Mouse (Mus musculus) liver, embryonic 15.5 days (tissue): ENCODE data around the gene Gpc4. TPM values are rescaled to one million over a fixed set of nuclear protein-coding genes. Genes with fewer than 3 reads are reported as not detected.
A peak's percentile ranks its signal among the peaks of the same experiment; 100 is the strongest.

ENCODE experiments used
- ATAC-seq: fragments of 200-750 bp; cut with Nextera tagmentation; 2 replicates; pipeline ENCODE4 v1.8.0; 2017; ENCODE audit warnings: moderate number of reproducible peaks, mild to moderate bottlenecking, moderate library complexity; ENCODE audit not compliant: insufficient read depth
- H3K27ac ChIP-seq: fragments of 300-500 bp; sonication (generic); replicated peaks from 2 replicates; pipeline ENCODE4 v1.5.1; 2015; ENCODE audit warnings: mild to moderate bottlenecking, inconsistent platforms
- H3K27me3 ChIP-seq: fragments of 300-500 bp; sonication (generic); 2 replicates; pipeline ENCODE4 v1.6.1; 2015; ENCODE audit warnings: mild to moderate bottlenecking, inconsistent platforms
- H3K36me3 ChIP-seq: fragments of 300-500 bp; sonication (generic); replicated peaks from 2 replicates; pipeline ENCODE4 v1.6.1; 2015; ENCODE audit warnings: moderate library complexity, mild to moderate bottlenecking, inconsistent platforms
- H3K4me1 ChIP-seq: fragments of 300-500 bp; sonication (generic); replicated peaks from 2 replicates; pipeline ENCODE4 v1.6.1; 2015; ENCODE audit warnings: inconsistent platforms
- H3K4me2 ChIP-seq: fragments of 300-500 bp; sonication (generic); 2 replicates; pipeline ENCODE4 v1.6.1; 2015; ENCODE audit warnings: moderate library complexity, mild to moderate bottlenecking, inconsistent platforms
- H3K4me3 ChIP-seq: fragments of 300-500 bp; sonication (generic); replicated peaks from 2 replicates; pipeline ENCODE4 v1.5.1; 2015; ENCODE audit warnings: mild to moderate bottlenecking, inconsistent platforms
- H3K9ac ChIP-seq: fragments of 300-500 bp; sonication (generic); 2 replicates; pipeline ENCODE4 v1.6.1; 2015; ENCODE audit warnings: moderate library complexity, mild to moderate bottlenecking, inconsistent platforms
- H3K9me3 ChIP-seq: fragments of 300-500 bp; sonication (generic); replicated peaks from 2 replicates; pipeline ENCODE4 v1.6.1; 2016; ENCODE audit warnings: inconsistent platforms
- WGBS: fragments of 180-500 bp; shearing (Covaris S2); methylation state at CpG from one replicate; pipeline ENCODE4 v1.1.7; 2015; ENCODE audit warnings: mixed read lengths; ENCODE audit not compliant: insufficient replicate concordance; 5-methylcytosine and 5-hydroxymethylcytosine counted together
- polyA plus RNA-seq: library from polyadenylated mRNA; unstranded; fragments of >200 nt; fragmentation: Nextera tagmentation; extraction: Ambion mirVana; gene quantifications from 2 replicates; pipeline ENCODE4 v1.2.1, GENCODE M21; 2015

Gene Gpc4
- polyA plus RNA-seq, 1 experiment from 2014 or later, result 4.9 TPM

GRCm38 (mm10) chrX:52101940-52102339 lies 63.1 kb downstream of the Gpc4 start:
- H3K9me3 ChIP-seq, result no peaks in the 10 kb centered on the region
- no peaks in the 10 kb centered on the region for H3K27me3 ChIP-seq
- peak overlapping the region; percentile 79 for H3K27ac ChIP-seq
- 27% methylated on average over 1 of the region's 1 CpGs for WGBS
- peak; percentile 83 for ATAC-seq
- peak overlapping the region; percentile 41 for H3K4me2 ChIP-seq
- no peak overlapping the region for H3K4me3 ChIP-seq
- no peak overlapping the region for H3K9ac ChIP-seq
- H3K36me3 ChIP-seq, result no peaks in the 10 kb centered on the region
- peaks cover 19% of the 10 kb centered on the region for H3K4me1 ChIP-seq

GRCm38 (mm10) chrX:52101445-52101844 lies 63.6 kb downstream of the Gpc4 start:
- WGBS, result 19% methylated on average over 6 of the region's 6 CpGs
- H3K27ac ChIP-seq, result peak overlapping the region; percentile 79
- H3K9ac ChIP-seq, result no peak overlapping the region
- no peak overlapping the region for H3K4me3 ChIP-seq
- H3K9me3 ChIP-seq, result no peaks in the 10 kb centered on the region
- peak overlapping the region; percentile 41 for H3K4me2 ChIP-seq
- ATAC-seq, result peak; percentile 87
- H3K27me3 ChIP-seq, result no peaks in the 10 kb centered on the region
- peaks cover 19% of the 10 kb centered on the region for H3K4me1 ChIP-seq
- no peaks in the 10 kb centered on the region for H3K36me3 ChIP-seq

GRCm38 (mm10) chrX:52087726-52088348 lies 77.2 kb downstream of the Gpc4 start:
- ATAC-seq, result no peak
- Histone ChIP-seq H3K27me3 (no peaks in the 10 kb centered on the region), H3K9me3 (no peaks in the 10 kb centered on the region), H3K9ac (no peak overlapping the region), H3K4me3 (no peak overlapping the region), H3K4me1 (no peaks in the 10 kb centered on the region), H3K36me3 (no peaks in the 10 kb centered on the region), H3K4me2 (no peak overlapping the region), H3K27ac (no peak overlapping the region)
- WGBS, result 26% methylated on average over 7 of the region's 7 CpGs

- ATAC-seq, result no peak
- Histone ChIP-seq H3K4me1 (no peaks in the 10 kb centered on the region), H3K27ac (no peak overlapping the region), H3K4me3 (no peak overlapping the region), H3K9me3 (no peaks in the 10 kb centered on the region), H3K36me3 (no peaks in the 10 kb centered on the region), H3K4me2 (no peak overlapping the region), H3K27me3 (no peaks in the 10 kb centered on the region), H3K9ac (no peak overlapping the region)
- 47% methylated on average over 8 of the region's 8 CpGs for WGBS
Measured at GRCm38 (mm10) chrX:52086885-52087573, 78.0 kb downstream of the Gpc4 start.

DNA sequence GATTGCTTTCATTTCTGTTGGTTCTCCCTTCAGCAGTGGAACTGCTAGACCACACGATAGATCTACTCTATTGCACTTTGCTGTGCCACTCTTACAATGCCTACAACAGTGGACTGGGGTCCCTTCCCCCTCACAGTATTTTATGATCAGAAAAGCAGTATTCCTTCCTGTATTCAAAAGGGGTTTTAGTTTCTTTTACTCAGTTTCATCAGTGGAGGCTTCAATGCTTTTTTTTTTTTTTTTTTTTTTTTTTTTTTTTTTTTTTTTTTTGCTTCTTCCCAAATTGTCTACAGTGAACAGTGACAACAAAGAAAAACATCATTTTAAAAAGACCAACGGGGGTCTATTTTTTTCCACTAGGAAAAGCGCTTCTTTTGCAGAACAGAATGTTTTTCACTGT lies 81.5 kb downstream of the Gpc4 start:
- no peaks in the 10 kb centered on the region for H3K4me1 ChIP-seq
- no peak overlapping the region for H3K9ac ChIP-seq
- H3K9me3 ChIP-seq, result no peaks in the 10 kb centered on the region
- H3K4me2 ChIP-seq, result no peak overlapping the region
- WGBS, result 46% methylated on average over 3 of the region's 3 CpGs
- H3K4me3 ChIP-seq, result no peak overlapping the region
- ATAC-seq, result no peak
- H3K36me3 ChIP-seq, result no peaks in the 10 kb centered on the region
- no peak overlapping the region for H3K27ac ChIP-seq
- no peaks in the 10 kb centered on the region for H3K27me3 ChIP-seq

DNA sequence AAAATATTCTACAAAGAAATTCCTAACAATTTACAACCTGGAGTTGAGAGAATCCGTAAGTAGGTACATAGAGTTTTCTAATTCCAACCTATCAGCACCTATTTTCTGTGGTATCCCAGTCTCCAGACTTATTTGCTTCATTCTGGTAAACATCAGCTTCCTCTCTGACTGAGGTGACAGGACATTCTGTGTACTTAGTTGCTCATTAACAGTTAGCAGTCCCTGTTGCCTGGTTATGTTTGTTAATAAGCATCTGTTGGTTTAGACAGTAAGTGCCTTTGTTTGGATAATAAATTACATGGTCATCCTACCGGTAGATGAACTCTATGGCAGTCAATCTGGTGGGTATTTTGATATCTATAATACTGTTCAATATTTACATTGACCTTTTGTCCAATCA lies 92.6 kb downstream of the Gpc4 start:
- H3K4me1 ChIP-seq, result no peaks in the 10 kb centered on the region
- no peaks in the 10 kb centered on the region for H3K27me3 ChIP-seq
- H3K4me2 ChIP-seq, result no peak overlapping the region
- H3K4me3 ChIP-seq, result no peak overlapping the region
- 63% methylated on average over 2 of the region's 2 CpGs for WGBS
- H3K36me3 ChIP-seq, result no peaks in the 10 kb centered on the region
- H3K27ac ChIP-seq, result no peak overlapping the region
- no peak for ATAC-seq
- H3K9ac ChIP-seq, result no peak overlapping the region
- no peaks in the 10 kb centered on the region for H3K9me3 ChIP-seq

DNA sequence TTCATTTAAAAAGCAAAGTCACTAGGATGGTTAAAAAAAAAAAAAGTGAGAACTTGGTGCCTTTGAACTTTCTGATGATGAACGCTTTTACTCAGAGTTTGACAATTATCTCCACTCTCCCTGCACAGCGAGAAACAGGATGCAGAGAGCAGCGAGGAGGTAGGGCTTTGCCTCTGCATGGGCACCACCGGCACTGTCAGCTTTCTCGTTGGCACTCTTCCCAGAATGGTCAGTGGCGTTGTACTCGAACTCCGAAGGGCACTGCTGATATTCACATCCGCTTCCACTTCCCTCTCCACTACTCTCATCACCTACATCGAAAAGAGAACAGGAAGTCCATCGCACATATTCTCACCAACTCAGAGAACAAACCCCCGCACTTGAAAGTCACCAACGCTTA lies 111.6 kb downstream of the Gpc4 start:
- no peaks in the 10 kb centered on the region for H3K4me1 ChIP-seq
- H3K4me2 ChIP-seq, result no peak overlapping the region
- no peaks in the 10 kb centered on the region for H3K36me3 ChIP-seq
- no peak for ATAC-seq
- H3K4me3 ChIP-seq, result no peak overlapping the region
- no peaks in the 10 kb centered on the region for H3K9me3 ChIP-seq
- H3K9ac ChIP-seq, result no peak overlapping the region
- WGBS, result 67% methylated on average over 13 of the region's 13 CpGs
- no peak overlapping the region for H3K27ac ChIP-seq
- no peaks in the 10 kb centered on the region for H3K27me3 ChIP-seq

DNA sequence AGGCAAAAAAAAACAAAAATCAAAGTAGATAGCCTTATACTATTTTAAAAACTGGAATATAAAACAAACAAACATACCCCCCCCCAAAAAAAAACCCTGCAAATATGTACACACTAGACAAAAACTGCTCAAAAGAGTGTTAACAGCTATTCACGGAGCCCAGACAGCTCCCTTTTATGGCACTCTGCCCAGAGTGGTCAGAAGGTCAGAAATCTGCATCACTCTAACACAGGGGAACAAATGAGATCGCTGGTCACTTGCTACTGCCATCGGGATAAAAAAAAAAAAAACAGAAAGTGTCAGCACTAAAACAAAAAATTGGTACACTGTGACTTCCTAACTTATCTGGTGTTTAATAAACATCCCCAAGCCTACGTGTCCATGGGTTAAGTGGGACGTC lies 113.0 kb downstream of the Gpc4 start:
- 56% methylated on average over 5 of the region's 5 CpGs for WGBS
- H3K4me3 ChIP-seq, result no peak overlapping the region
- no peak overlapping the region for H3K4me2 ChIP-seq
- no peaks in the 10 kb centered on the region for H3K4me1 ChIP-seq
- H3K36me3 ChIP-seq, result no peaks in the 10 kb centered on the region
- no peak overlapping the region for H3K27ac ChIP-seq
- no peaks in the 10 kb centered on the region for H3K9me3 ChIP-seq
- no peak for ATAC-seq
- no peak overlapping the region for H3K9ac ChIP-seq
- H3K27me3 ChIP-seq, result no peaks in the 10 kb centered on the region

- Histone ChIP-seq H3K27me3 (no peaks in the 10 kb centered on the region), H3K27ac (no peak overlapping the region), H3K4me2 (no peak overlapping the region), H3K9ac (no peak overlapping the region), H3K36me3 (no peaks in the 10 kb centered on the region), H3K9me3 (no peaks in the 10 kb centered on the region), H3K4me1 (no peaks in the 10 kb centered on the region), H3K4me3 (no peak overlapping the region)
- 66% methylated on average over 4 of the region's 4 CpGs for WGBS
- ATAC-seq, result no peak
Measured at GRCm38 (mm10) chrX:52050941-52051340, 114.1 kb downstream of the Gpc4 start.

DNA sequence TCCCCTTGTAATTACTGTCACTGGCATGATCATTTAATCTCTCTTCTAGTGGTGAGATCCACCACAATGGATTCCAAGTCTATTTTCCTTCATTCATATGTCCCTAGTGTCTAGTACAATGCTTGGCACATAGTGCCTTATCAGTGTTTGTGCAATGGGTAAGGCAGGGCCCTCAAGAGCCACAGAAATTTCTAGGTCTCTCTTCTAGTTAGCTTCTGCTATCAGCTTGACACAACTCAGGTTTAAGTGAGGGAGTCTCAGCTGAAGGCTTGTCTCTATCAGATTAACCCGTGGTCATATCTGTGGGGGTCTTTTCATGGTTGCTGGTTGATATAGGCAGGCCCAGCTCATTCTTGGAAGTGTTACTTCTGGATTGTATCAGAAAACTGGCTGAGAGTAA lies 125.2 kb downstream of the Gpc4 start:
- Histone ChIP-seq H3K4me1 (no peaks in the 10 kb centered on the region), H3K4me3 (no peak overlapping the region), H3K4me2 (no peak overlapping the region), H3K9ac (no peak overlapping the region), H3K9me3 (no peaks in the 10 kb centered on the region), H3K27me3 (no peaks in the 10 kb centered on the region), H3K36me3 (no peaks in the 10 kb centered on the region), H3K27ac (no peak overlapping the region)
- peak; percentile 58; the same call in 1 of the 2 replicates for ATAC-seq
- 17% methylated on average over 1 of the region's 1 CpGs for WGBS

DNA sequence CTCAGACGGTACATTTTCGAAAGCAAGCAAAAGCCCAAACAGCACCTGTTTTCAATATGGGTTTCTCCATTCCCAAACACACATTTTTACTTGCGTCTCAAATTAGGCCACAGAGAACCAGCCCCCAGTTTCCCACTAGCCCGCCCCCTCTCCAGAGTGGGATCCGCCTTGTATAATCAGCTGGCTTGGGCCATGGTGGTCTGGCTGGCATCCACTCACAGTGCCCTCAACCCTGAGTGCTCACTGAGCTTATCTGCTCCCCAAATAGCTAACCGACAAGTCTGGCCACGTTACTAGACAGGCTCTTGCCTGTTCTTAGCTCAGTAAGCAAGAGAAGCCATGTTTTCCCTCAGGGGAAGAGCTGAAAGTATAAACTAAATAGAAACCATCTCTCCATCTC lies 134.9 kb downstream of the Gpc4 start:
- ATAC-seq, result no peak
- Histone ChIP-seq H3K36me3 (no peaks in the 10 kb centered on the region), H3K27me3 (no peaks in the 10 kb centered on the region), H3K27ac (no peak overlapping the region), H3K9me3 (no peaks in the 10 kb centered on the region), H3K4me1 (no peaks in the 10 kb centered on the region), H3K4me3 (no peak overlapping the region), H3K4me2 (no peak overlapping the region), H3K9ac (no peak overlapping the region)
- 61% methylated on average over 7 of the region's 7 CpGs for WGBS

- no peak overlapping the region for H3K4me2 ChIP-seq
- no peak overlapping the region for H3K9ac ChIP-seq
- H3K27ac ChIP-seq, result no peak overlapping the region
- no peak overlapping the region for H3K4me3 ChIP-seq
- no peak for ATAC-seq
- no peaks in the 10 kb centered on the region for H3K27me3 ChIP-seq
- WGBS, result 59% methylated on average over 8 of the region's 9 CpGs
- H3K4me1 ChIP-seq, result no peaks in the 10 kb centered on the region
- H3K9me3 ChIP-seq, result no peaks in the 10 kb centered on the region
- no peaks in the 10 kb centered on the region for H3K36me3 ChIP-seq
Measured at GRCm38 (mm10) chrX:52017660-52018059, 147.4 kb downstream of the Gpc4 start.
